Mouse (Mus musculus) brain, adult 2 months (tissue): Measurements from ENCODE around the gene Pdlim3.

Source experiments
- DNase-seq: peaks from one replicate; pipeline ENCODE4 v3.0.0; 2011; ENCODE audit warnings: low read depth, low spot score

Pdlim3 gene

GRCm38 (mm10) chr8:45905591-45906250, 20.5 kb downstream of the Pdlim3 start:
- DNase-seq, result no peak

- DNase-seq, result no peak
Observed at GRCm38 (mm10) chr8:45906251-45906619, 21.0 kb downstream of the Pdlim3 start.

GRCm38 (mm10) chr8:45913707-45914106, 28.4 kb downstream of the Pdlim3 start:
- DNase-seq, result no peak

- DNase-seq, result no peak
Observed at GRCm38 (mm10) chr8:45916496-45916895, 31.2 kb downstream of the Pdlim3 start.

GRCm38 (mm10) chr8:45917040-45917679, 31.9 kb downstream of the Pdlim3 start:
- peak; percentile 40 for DNase-seq

- DNase-seq, result peak; percentile 63
Observed at GRCm38 (mm10) chr8:45918891-45919290, 33.6 kb downstream of the Pdlim3 start.

GRCm38 (mm10) chr8:45920392-45920791, 35.1 kb downstream of the Pdlim3 start:
- DNase-seq, result no peak

- no peak for DNase-seq
Observed at GRCm38 (mm10) chr8:45922116-45922515, 36.9 kb downstream of the Pdlim3 start.

GRCm38 (mm10) chr8:45934582-45935014, 49.3 kb downstream of the Pdlim3 start, which contains the start of gene Ccdc110:
Gene Ccdc110 (plus strand): TSS chr8:45934619.
- DNase-seq, result peak; percentile 94

- peak; percentile 16 for DNase-seq
Observed at GRCm38 (mm10) chr8:45936986-45937385, 51.7 kb downstream of the Pdlim3 start.

GRCm38 (mm10) chr8:45946283-45946682, 61.0 kb downstream of the Pdlim3 start:
- DNase-seq, result no peak

- DNase-seq, result no peak
Observed at GRCm38 (mm10) chr8:45950622-45951021, 65.4 kb downstream of the Pdlim3 start.
